Mouse (Mus musculus): ENCODE measurements at regions not wholly inside any gene's neighbourhood (a gene's known extent, or its start where the extent isn't known, plus 50 kb on each side); places are given as distances from the start of the nearest gene placed in this dataset.

GRCm38 (mm10) chr4:105580987-105581386, 208.7 kb upstream of the Gm12728 start:
- DNase-seq (ENCODE audit: extremely low spot score in 1 of 2, low spot score in 2 of 2): no peak
- intact Hi-C loops (cut with DNase I): no loop called here

- DNase-seq (ENCODE audit: extremely low spot score in 1 of 2, low spot score in 2 of 2): no peak
- intact Hi-C loops (cut with DNase I): no loop called here
These were observed 205.2 kb upstream of the Gm12728 start for GRCm38 (mm10) chr4:105584329-105584925.

GRCm38 (mm10) chr4:105603661-105604060, 186.0 kb upstream of the Gm12728 start:
- intact Hi-C loops (cut with DNase I): no loop called here
- no peak for DNase-seq (ENCODE audit: extremely low spot score in 1 of 2, low spot score in 2 of 2)

- intact Hi-C loops (cut with DNase I): no loop called here
- DNase-seq (ENCODE audit: extremely low spot score in 1 of 2, low spot score in 2 of 2): no peak
These were observed 185.1 kb upstream of the Gm12728 start for GRCm38 (mm10) chr4:105604607-105605006.

GRCm38 (mm10) chr4:105606731-105607130, 182.9 kb upstream of the Gm12728 start:
- no peak for DNase-seq (ENCODE audit: extremely low spot score in 1 of 2, low spot score in 2 of 2)
- intact Hi-C loops (cut with DNase I): no loop called here

- intact Hi-C loops (cut with DNase I): no loop called here
These were observed 178.8 kb upstream of the Gm12728 start for GRCm38 (mm10) chr4:105610917-105611316.

GRCm38 (mm10) chr4:105614390-105614789, 175.3 kb upstream of the Gm12728 start:
- DNase-seq (ENCODE audit: extremely low spot score in 1 of 2, low spot score in 2 of 2): no peak
- intact Hi-C loops (cut with DNase I): no loop called here

More at GRCm38 (mm10) chr4:105610917-105611316, 178.8 kb upstream of the Gm12728 start:
- DNase-seq (ENCODE audit: extremely low spot score in 1 of 2, low spot score in 2 of 2): no peak

GRCm38 (mm10) chr4:105626371-105627320, 163.0 kb upstream of the Gm12728 start:
- intact Hi-C loops (cut with DNase I): no loop called here
- peak; percentile 2 to 62 for DNase-seq (ENCODE audit: extremely low spot score in 1 of 2, low spot score in 2 of 2)

- intact Hi-C loops (cut with DNase I): no loop called here
- no peak for DNase-seq (ENCODE audit: extremely low spot score in 1 of 2, low spot score in 2 of 2)
These were observed 160.1 kb upstream of the Gm12728 start for GRCm38 (mm10) chr4:105629581-105629980.

GRCm38 (mm10) chr4:105630595-105631369, 158.9 kb upstream of the Gm12728 start:
- intact Hi-C loops (cut with DNase I): no loop called here
- no peak for DNase-seq (ENCODE audit: extremely low spot score in 1 of 2, low spot score in 2 of 2)

- intact Hi-C loops (cut with DNase I): no loop called here
- no peak for DNase-seq (ENCODE audit: extremely low spot score in 1 of 2, low spot score in 2 of 2)
These were observed 156.9 kb upstream of the Gm12728 start for GRCm38 (mm10) chr4:105632581-105633358.

GRCm38 (mm10) chr4:105633789-105634188, 155.9 kb upstream of the Gm12728 start:
- intact Hi-C loops (cut with DNase I): no loop called here
- no peak for DNase-seq (ENCODE audit: extremely low spot score in 1 of 2, low spot score in 2 of 2)

- DNase-seq (ENCODE audit: extremely low spot score in 1 of 2, low spot score in 2 of 2): peak in 1 of 2 experiments; percentile 28
These were observed 148.9 kb upstream of the Gm12728 start for GRCm38 (mm10) chr4:105640793-105641192.

GRCm38 (mm10) chr4:105641582-105641981, 148.1 kb upstream of the Gm12728 start:
- no peak for DNase-seq (ENCODE audit: extremely low spot score in 1 of 2, low spot score in 2 of 2)
- intact Hi-C loops (cut with DNase I): no loop called here

More at GRCm38 (mm10) chr4:105640793-105641192, 148.9 kb upstream of the Gm12728 start:
- intact Hi-C loops (cut with DNase I): no loop called here

GRCm38 (mm10) chr4:105648820-105649446, 140.7 kb upstream of the Gm12728 start:
- intact Hi-C loops (cut with DNase I): no loop called here
- DNase-seq (ENCODE audit: extremely low spot score in 1 of 2, low spot score in 2 of 2): no peak

- intact Hi-C loops (cut with DNase I): no loop called here
- no peak for DNase-seq (ENCODE audit: extremely low spot score in 1 of 2, low spot score in 2 of 2)
These were observed 140.2 kb upstream of the Gm12728 start for GRCm38 (mm10) chr4:105649447-105649833.

- peak in 1 of 2 experiments; percentile 26 for DNase-seq (ENCODE audit: extremely low spot score in 1 of 2, low spot score in 2 of 2)
- intact Hi-C loops (cut with DNase I): no loop called here
These were observed 133.5 kb upstream of the Gm12728 start for GRCm38 (mm10) chr4:105656071-105656655.

- no peak for DNase-seq (ENCODE audit: extremely low spot score in 1 of 2, low spot score in 2 of 2)
- intact Hi-C loops (cut with DNase I): no loop called here
These were observed 131.1 kb upstream of the Gm12728 start for GRCm38 (mm10) chr4:105658581-105658980.
